Mouse (Mus musculus) G1E (cell line): ENCODE results near the gene Ggta1. TPM values are rescaled to one million over a fixed set of nuclear protein-coding genes. Genes with fewer than 3 reads are reported as not detected.

ENCODE experiments used
- ATAC-seq: 2 replicates; pipeline ENCODE4 v1.8.0; 2016; ENCODE audit warnings: mild to moderate bottlenecking; ENCODE audit not compliant: insufficient number of reproducible peaks, poor library complexity, low FRiP score, severe bottlenecking; ENCODE audit errors: extremely low read depth
- DNase-seq: peaks from one replicate; pipeline ENCODE4 v3.0.0; 2012; ENCODE audit warnings: low spot score
- H3K27me3 ChIP-seq: 2 replicates; pipeline ENCODE4 v1.6.1; 2012; ENCODE audit warnings: mild to moderate bottlenecking, low read length, inconsistent platforms; ENCODE audit not compliant: insufficient read depth
- H3K36me3 ChIP-seq: replicated peaks from 2 replicates; pipeline ENCODE3; 2012; ENCODE audit warnings: mild to moderate bottlenecking, inconsistent platforms
- H3K4me1 ChIP-seq: 2 replicates; pipeline ENCODE4 v1.6.1; 2012; ENCODE audit warnings: low read depth, low read length, inconsistent platforms, mixed read lengths; ENCODE audit not compliant: insufficient read depth
- H3K4me3 ChIP-seq: 2 replicates; pipeline ENCODE4 v1.5.1; 2012; ENCODE audit warnings: low read depth, mild to moderate bottlenecking, inconsistent platforms, low read length, moderate library complexity, mixed read lengths
- H3K9me3 ChIP-seq: replicated peaks from 2 replicates; pipeline ENCODE4 v1.6.1; 2012; ENCODE audit warnings: inconsistent platforms
- CTCF ChIP-seq: IDR thresholded peaks from 2 replicates; pipeline ENCODE4 v1.5.1; 2012; ENCODE audit warnings: low read depth, low read length, inconsistent platforms, mixed read lengths
- GATA1 ChIP-seq: IDR thresholded peaks from 2 replicates; pipeline ENCODE4 v1.6.1; 2012; ENCODE audit warnings: borderline replicate concordance, low read length, inconsistent platforms, mixed read lengths
- GATA2 ChIP-seq: IDR thresholded peaks from 2 replicates; pipeline ENCODE4 v1.6.1; 2012; ENCODE audit warnings: low read depth, low read length, inconsistent platforms, borderline replicate concordance
- POLR2AphosphoS5 ChIP-seq: IDR thresholded peaks from 2 replicates; pipeline ENCODE4 v1.6.1; 2012; ENCODE audit warnings: low read depth, low read length, inconsistent platforms; ENCODE audit not compliant: insufficient replicate concordance
- TAL1 ChIP-seq: conservative IDR thresholded peaks from 2 replicates; pipeline ENCODE4 v1.6.1; 2012; ENCODE audit warnings: low read depth, low read length, inconsistent platforms, mixed read lengths
- polyA plus RNA-seq: library from polyadenylated mRNA; stranded (reverse); fragments of >175 nt; gene quantifications from 2 replicates; pipeline ENCODE4 v1.2.3, GENCODE M21; 2012
- total RNA-seq, 2 experiments: library from RNA; stranded (forward) in 1 of 2; stranded (reverse) in 1 of 2; fragments of 200-1000 nt in 1 of 2; fragments of >200 nt in 1 of 2; fragmentation: Nextera tagmentation in 1 of 2; gene quantifications; 2 replicates each; pipeline ENCODE4 v1.2.3; 2014 to 2017

Ggta1 gene
- total and polyA plus RNA-seq, 3 experiments = 10.7 to 58.2 (median 27.2) TPM

DNA sequence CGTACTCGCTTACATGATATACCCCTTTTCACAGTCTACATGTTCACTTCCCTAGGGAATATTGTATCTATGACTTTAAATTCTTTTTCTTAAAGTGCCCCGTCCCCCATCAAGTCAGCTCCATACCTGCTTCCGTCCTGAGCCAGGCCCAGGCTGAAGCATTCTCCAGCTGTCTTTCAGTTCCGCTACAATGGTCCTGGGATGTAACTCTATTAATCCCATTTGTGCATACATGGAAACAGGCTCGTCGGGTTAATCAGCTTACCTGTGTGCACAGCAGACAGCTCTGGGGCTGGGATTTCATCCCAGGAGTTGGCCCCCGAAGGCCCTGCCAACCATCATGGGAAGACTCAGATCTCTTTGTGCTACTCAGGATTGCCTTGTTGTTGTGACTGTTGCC is 32.2 kb downstream of the Ggta1 start:
- Histone ChIP-seq H3K36me3 (peaks cover 87% of the 10 kb centered on the region), H3K4me1 (peaks cover 33% of the 10 kb centered on the region), H3K9me3 (no peaks in the 10 kb centered on the region), H3K27me3 (no peaks in the 10 kb centered on the region; the same call in 1 of the 2 replicates), H3K4me3 (no peak overlapping the region)
- no peak for DNase-seq
- TF ChIP-seq POLR2AphosphoS5 (no peak), TAL1 (no peak), GATA1 (no peak), GATA2 (no peak), CTCF (no peak)
- no peak for ATAC-seq

GRCm38 (mm10) chr2:35428615-35429300 is 34.3 kb downstream of the Ggta1 start:
- Histone ChIP-seq H3K4me3 (no peak overlapping the region), H3K4me1 (peaks cover 31% of the 10 kb centered on the region), H3K27me3 (no peaks in the 10 kb centered on the region; the same call in 1 of the 2 replicates), H3K36me3 (peaks cover 88% of the 10 kb centered on the region), H3K9me3 (no peaks in the 10 kb centered on the region)
- DNase-seq (no peak), ATAC-seq (no peak)
- TF ChIP-seq CTCF (no peak), GATA2 (no peak), GATA1 (no peak), POLR2AphosphoS5 (no peak), TAL1 (no peak)

- ATAC-seq (no peak), DNase-seq (no peak)
- TF ChIP-seq POLR2AphosphoS5 (no peak), CTCF (no peak), GATA2 (no peak), TAL1 (no peak), GATA1 (no peak)
- H3K4me3 ChIP-seq = no peak overlapping the region
- H3K27me3 ChIP-seq = no peaks in the 10 kb centered on the region
- no peaks in the 10 kb centered on the region for H3K9me3 ChIP-seq
- peaks cover 26% of the 10 kb centered on the region for H3K4me1 ChIP-seq
- H3K36me3 ChIP-seq = peaks cover 85% of the 10 kb centered on the region
Measured at GRCm38 (mm10) chr2:35427559-35427958, 35.5 kb downstream of the Ggta1 start.

GRCm38 (mm10) chr2:35423711-35424339 is 39.2 kb downstream of the Ggta1 start:
- H3K4me3 ChIP-seq = no peak overlapping the region
- peaks cover 8% of the 10 kb centered on the region for H3K9me3 ChIP-seq
- peaks cover 84% of the 10 kb centered on the region for H3K36me3 ChIP-seq
- peaks cover 48% of the 10 kb centered on the region for H3K4me1 ChIP-seq
- H3K27me3 ChIP-seq = no peaks in the 10 kb centered on the region
- TF ChIP-seq CTCF (no peak), TAL1 (no peak), GATA1 (no peak), POLR2AphosphoS5 (no peak), GATA2 (no peak)
- DNase-seq = no peak
- ATAC-seq = no peak

GRCm38 (mm10) chr2:35422384-35422783 is 40.6 kb downstream of the Ggta1 start:
- ATAC-seq = no peak
- H3K4me3 ChIP-seq = no peak overlapping the region
- H3K9me3 ChIP-seq = peaks cover 8% of the 10 kb centered on the region
- H3K4me1 ChIP-seq = peaks cover 58% of the 10 kb centered on the region
- TF ChIP-seq CTCF = no peak
- no peak for TF ChIP-seq GATA1
- TF ChIP-seq TAL1 = no peak
- TF ChIP-seq GATA2 = no peak
- TF ChIP-seq POLR2AphosphoS5 = no peak
- H3K27me3 ChIP-seq = no peaks in the 10 kb centered on the region
- no peak for DNase-seq
- peaks cover 83% of the 10 kb centered on the region for H3K36me3 ChIP-seq

DNA sequence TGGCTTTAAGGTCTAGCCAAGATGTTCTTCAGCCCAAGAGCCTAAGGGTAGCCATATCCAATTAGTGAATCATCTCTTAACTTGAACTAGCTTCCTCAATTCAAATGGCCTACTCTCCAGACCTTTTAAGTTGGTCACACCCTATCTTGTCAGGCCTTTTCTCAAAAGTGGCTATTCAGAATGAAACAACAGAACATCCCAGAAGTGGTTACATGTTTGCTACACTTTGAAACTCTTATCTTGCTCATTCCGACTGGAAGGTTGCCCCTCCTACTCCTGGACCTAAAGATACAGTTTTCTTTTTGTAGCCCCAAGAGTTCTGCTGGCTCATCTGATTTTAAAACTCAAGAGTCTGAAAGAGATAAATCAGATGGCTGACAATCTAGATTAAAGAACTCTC is 42.4 kb downstream of the Ggta1 start:
- ATAC-seq (peak; percentile 66), DNase-seq (peak; percentile 41)
- peaks cover 86% of the 10 kb centered on the region for H3K36me3 ChIP-seq
- H3K27me3 ChIP-seq = no peaks in the 10 kb centered on the region
- no peak overlapping the region for H3K4me3 ChIP-seq
- TF ChIP-seq GATA1 (no peak), TAL1 (peak; percentile 45)
- H3K4me1 ChIP-seq = peaks cover 66% of the 10 kb centered on the region
- peaks cover 8% of the 10 kb centered on the region for H3K9me3 ChIP-seq

DNA sequence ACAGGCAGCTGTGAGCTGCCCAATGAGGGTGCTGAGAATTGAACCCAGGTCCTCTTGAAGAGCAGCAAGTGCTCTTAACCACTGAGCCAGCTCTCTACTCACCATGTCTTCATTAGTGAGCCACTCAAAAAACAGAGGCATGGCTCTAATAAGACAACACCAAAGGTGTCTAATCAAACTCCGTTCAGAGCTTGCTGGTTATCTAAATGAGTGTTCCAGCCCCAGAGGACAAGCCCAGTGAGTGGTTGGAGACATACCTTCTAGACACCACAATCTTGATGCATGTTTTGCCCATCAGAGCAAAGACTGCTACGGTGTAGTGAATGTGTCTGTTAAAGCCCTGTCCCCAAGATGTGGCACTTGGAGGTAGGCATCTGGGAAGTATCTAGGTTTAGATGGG is 43.4 kb downstream of the Ggta1 start:
- Histone ChIP-seq H3K4me1 (peaks cover 63% of the 10 kb centered on the region), H3K36me3 (peaks cover 83% of the 10 kb centered on the region), H3K4me3 (no peak overlapping the region), H3K9me3 (peaks cover 8% of the 10 kb centered on the region), H3K27me3 (no peaks in the 10 kb centered on the region)
- DNase-seq (no peak), ATAC-seq (no peak)
- TF ChIP-seq POLR2AphosphoS5 = no peak
- no peak for TF ChIP-seq CTCF
- no peak for TF ChIP-seq GATA2
- no peak for TF ChIP-seq TAL1
